8 mouse cellular contexts compared by ENCODE assay signal in the genomic region with DNA sequence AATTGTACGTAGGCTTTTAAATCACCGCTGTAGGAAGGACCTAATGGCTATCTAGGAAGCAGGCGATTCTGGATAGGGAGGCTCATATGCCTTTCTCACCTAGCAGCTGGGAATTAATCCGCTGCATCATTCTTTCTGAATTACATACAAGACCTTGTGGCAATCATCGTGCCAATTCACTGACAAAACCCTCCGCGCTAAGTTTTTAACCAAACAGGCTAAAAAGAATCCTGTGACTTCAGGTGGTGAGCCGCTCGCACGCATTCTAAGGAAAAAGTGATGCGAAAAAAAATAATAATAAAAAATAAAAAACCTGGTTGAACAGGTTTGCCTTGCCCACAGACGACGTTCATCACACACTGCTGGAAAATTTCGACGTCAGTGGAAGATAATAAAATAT. TPM values are rescaled to one million over a fixed set of nuclear protein-coding genes. Genes with fewer than 3 reads are reported as not detected.
DNase-seq lines count a peak whose midpoint lies in the region; ATAC-seq lines count a peak whose summit lies in the region.

No protein-coding gene starts in this region.

- WGBS in liver, embryonic 11.5 days = 3% methylated on average over 15 of the region's 15 CpGs
- 3% methylated on average over 15 of the region's 15 CpGs for WGBS in neural tube, embryonic 13.5 days

- no peak for ATAC-seq in liver, embryonic 11.5 days (replicated peaks; ENCODE audit: low FRiP score)
- no peak for ATAC-seq in neural tube, embryonic 13.5 days (ENCODE audit: low read depth)

- peak overlapping the region; percentile 94 for H3K9ac ChIP-seq in liver, embryonic 11.5 days (ENCODE audit: low read depth, low read length)
- peak overlapping the region; percentile 96 for H3K9ac ChIP-seq in neural tube, embryonic 13.5 days

- H3K9me3 ChIP-seq in liver, embryonic 11.5 days (ENCODE audit: control insufficient read depth, low read length) = no peaks in the 10 kb centered on the region
- no peaks in the 10 kb centered on the region for H3K9me3 ChIP-seq in neural tube, embryonic 13.5 days

- H3K4me2 ChIP-seq in liver, embryonic 11.5 days = peak overlapping the region; percentile 99
- H3K4me2 ChIP-seq in neural tube, embryonic 13.5 days = peak overlapping the region; percentile 96

- no peak overlapping the region for H3K27ac ChIP-seq in liver, embryonic 11.5 days (ENCODE audit: low read depth, low read length)
- no peak overlapping the region; the same call in 1 of the 2 replicates for H3K27ac ChIP-seq in neural tube, embryonic 13.5 days (replicated peaks)

- H3K36me3 ChIP-seq in liver, embryonic 11.5 days (ENCODE audit: control insufficient read depth, insufficient read depth, low read length) = peaks cover 2% of the 10 kb centered on the region; the same call in 1 of the 2 replicates
- no peaks in the 10 kb centered on the region for H3K36me3 ChIP-seq in neural tube, embryonic 13.5 days

- peak; percentile 34 for DNase-seq in cerebellum, adult 9-11 months
- no peak for DNase-seq in cerebellum, adult 11 months
- DNase-seq in urinary bladder, postnatal 14 days (ENCODE audit: low spot score) = peak; percentile 10
- no peak for DNase-seq in urinary bladder, postnatal 36 days (ENCODE audit: low spot score in 2 of 2)
- peak; percentile 9 for DNase-seq in forelimb bud, embryonic 11.5 days (ENCODE audit: low read depth, low spot score)
- DNase-seq in liver, embryonic 11.5 days (ENCODE audit: low spot score) = peak; percentile 34
- no peak for DNase-seq in gastrocnemius, postnatal 4 days (ENCODE audit: low spot score in 2 of 2)

- H3K4me1 ChIP-seq in liver, embryonic 11.5 days (replicated peaks; ENCODE audit: control insufficient read depth, insufficient read depth, low read length) = peaks cover 10% of the 10 kb centered on the region
- peaks cover 28% of the 10 kb centered on the region for H3K4me1 ChIP-seq in neural tube, embryonic 13.5 days (replicated peaks)

- peak overlapping the region; percentile 96 for H3K4me3 ChIP-seq in liver, embryonic 11.5 days (ENCODE audit: low read depth, low read length)
- H3K4me3 ChIP-seq in neural tube, embryonic 13.5 days = peak overlapping the region; percentile 87

- H3K27me3 ChIP-seq in liver, embryonic 11.5 days (replicated peaks; ENCODE audit: control insufficient read depth, insufficient read depth, low read length) = no peaks in the 10 kb centered on the region
- no peaks in the 10 kb centered on the region for H3K27me3 ChIP-seq in neural tube, embryonic 13.5 days

RNA-seq across cellular contexts. Expression of gene Stxbp5, which starts 1.1 kb away (rescaled TPM):
- polyA plus RNA-seq in liver, embryonic 11.5 days (2014; fragmentation: Nextera tagmentation; extraction: Ambion mirVana) = 7.4 and 8.2 TPM in 2 replicates
- polyA plus RNA-seq in neural tube, embryonic 13.5 days (2015; fragmentation: Nextera tagmentation; extraction: Ambion mirVana) = 7.4 and 8.3 TPM in 2 replicates
- 10 to 100 TPM; 13.8 to 15.4 TPM for total RNA-seq in gastrocnemius, postnatal 4 days (2021)

Comparison
In these comparisons a context has a peak if more than half of its experiments do, and no peak if none do; other contexts are left out.
1. DNase-seq: peak in cerebellum, adult 9-11 months (single experiment), urinary bladder, postnatal 14 days (single experiment), forelimb bud, embryonic 11.5 days (single experiment) and liver, embryonic 11.5 days (single experiment); none in cerebellum, adult 11 months (single experiment), urinary bladder, postnatal 36 days (0 of 2) and gastrocnemius, postnatal 4 days (0 of 2).